Mouse (Mus musculus) frontal cortex, postnatal 10 days (tissue): ENCODE measurements at regions not wholly inside any gene's neighbourhood (a gene's known extent, or its start where the extent isn't known, plus 50 kb on each side); places are given as distances from the start of the nearest gene placed in this dataset.

Source experiments
- DNase-seq, 2 experiments: peaks; one replicate each; pipeline ENCODE4 v3.0.0; 2022; ENCODE audit warnings: low spot score in 2 of 2, mixed read lengths in 1 of 2

- DNase-seq, result no peak
Measured at GRCm38 (mm10) chr14:17234898-17235297, 415.9 kb upstream of the Rarb start.

GRCm38 (mm10) chr14:17211502-17211901 lies 392.5 kb upstream of the Rarb start:
- no peak for DNase-seq

GRCm38 (mm10) chr14:17205691-17206090 lies 386.7 kb upstream of the Rarb start:
- no peak for DNase-seq

GRCm38 (mm10) chr14:17203251-17204015 lies 384.5 kb upstream of the Rarb start:
- DNase-seq, result no peak

- DNase-seq, result no peak
Measured at GRCm38 (mm10) chr14:17192953-17193352, 374.0 kb upstream of the Rarb start.

- no peak for DNase-seq
Measured at GRCm38 (mm10) chr14:17173218-17173617, 354.3 kb upstream of the Rarb start.

GRCm38 (mm10) chr14:17172330-17173110 lies 353.6 kb upstream of the Rarb start:
- DNase-seq, result peak; percentile 32 to 45

- DNase-seq, result no peak
Measured at GRCm38 (mm10) chr14:17171896-17172295, 352.9 kb upstream of the Rarb start.

- DNase-seq, result no peak
Measured at GRCm38 (mm10) chr14:17158324-17158723, 339.4 kb upstream of the Rarb start.

GRCm38 (mm10) chr14:17156402-17156954 lies 337.5 kb upstream of the Rarb start:
- DNase-seq, result peak in 1 of 2 experiments; percentile 5

GRCm38 (mm10) chr14:17120679-17121078 lies 301.7 kb upstream of the Rarb start:
- DNase-seq, result no peak

- DNase-seq, result no peak
Measured at GRCm38 (mm10) chr14:17106668-17107067, 287.7 kb upstream of the Rarb start.

- DNase-seq, result no peak
Measured at GRCm38 (mm10) chr14:17102486-17102885, 283.5 kb upstream of the Rarb start.

- DNase-seq, result no peak
Measured at GRCm38 (mm10) chr14:17090573-17090937, 271.6 kb upstream of the Rarb start.

- DNase-seq, result no peak
Measured at GRCm38 (mm10) chr14:17089640-17090572, 270.9 kb upstream of the Rarb start.

GRCm38 (mm10) chr14:17089089-17089634 lies 270.2 kb upstream of the Rarb start:
- DNase-seq, result no peak

GRCm38 (mm10) chr14:17087828-17088227 lies 268.9 kb upstream of the Rarb start:
- no peak for DNase-seq

- DNase-seq, result no peak
Measured at GRCm38 (mm10) chr14:17083907-17084306, 265.0 kb upstream of the Rarb start.

GRCm38 (mm10) chr14:17081904-17082303 lies 262.9 kb upstream of the Rarb start:
- no peak for DNase-seq

- no peak for DNase-seq
Measured at GRCm38 (mm10) chr14:17079513-17079912, 260.6 kb upstream of the Rarb start.

GRCm38 (mm10) chr14:17061358-17061757 lies 242.4 kb upstream of the Rarb start:
- DNase-seq, result no peak
